Mouse (Mus musculus) hindbrain, postnatal 0 days (tissue): ENCODE results near the gene Fzd7. TPM values are rescaled to one million over a fixed set of nuclear protein-coding genes. Genes with fewer than 3 reads are reported as not detected.
"Not testable (repeated sequence)": the region's sequence is repeated elsewhere in the genome, so short reads cannot be mapped to it uniquely, and the experiment has no call there.

Source experiments
- ATAC-seq: fragments of 200-750 bp; cut with Nextera tagmentation; 2 replicates; pipeline ENCODE4 v1.8.0; 2017; ENCODE audit warnings: mild to moderate bottlenecking, moderate TSS enrichment, moderate library complexity
- DNase-seq: peaks from one replicate; pipeline ENCODE4 v3.0.0-alpha.2; 2015; ENCODE audit warnings: low spot score
- H3K27ac ChIP-seq: fragments of 300-500 bp; sonication (generic); 2 replicates; pipeline ENCODE4 v1.5.1; 2014; ENCODE audit warnings: mild to moderate bottlenecking
- H3K27me3 ChIP-seq: fragments of 300-500 bp; sonication (generic); 2 replicates; pipeline ENCODE4 v1.6.1; 2014; ENCODE audit warnings: low read length, mixed read lengths; ENCODE audit not compliant: insufficient read depth
- H3K36me3 ChIP-seq: fragments of 300-500 bp; sonication (generic); 2 replicates; pipeline ENCODE4 v1.6.1; 2014; ENCODE audit warnings: low read length, mixed read lengths; ENCODE audit not compliant: insufficient read depth
- H3K4me1 ChIP-seq: fragments of 300-500 bp; sonication (generic); 2 replicates; pipeline ENCODE4 v1.6.1; 2014; ENCODE audit warnings: antibody characterized with exemption, low read length, mixed read lengths; ENCODE audit not compliant: insufficient read depth
- H3K4me2 ChIP-seq: fragments of 300-500 bp; sonication (generic); 2 replicates; pipeline ENCODE4 v1.6.1; 2014; ENCODE audit warnings: low read depth, mild to moderate bottlenecking, low read length, moderate library complexity, mixed read lengths
- H3K4me3 ChIP-seq: fragments of 300-500 bp; sonication (generic); 2 replicates; pipeline ENCODE4 v1.5.1; 2014; ENCODE audit warnings: low read length
- H3K9ac ChIP-seq: fragments of 300-500 bp; sonication (generic); replicated peaks from 2 replicates; pipeline ENCODE4 v1.6.1; 2014; ENCODE audit warnings: mild to moderate bottlenecking, low read length, moderate library complexity, mixed read lengths
- H3K9me3 ChIP-seq: fragments of 300-500 bp; sonication (generic); 2 replicates; pipeline ENCODE4 v1.6.1; 2016; ENCODE audit warnings: low read length, mixed read lengths
- CTCF ChIP-seq: IDR thresholded peaks from 2 replicates; pipeline ENCODE4 v1.5.1; 2016; ENCODE audit warnings: antibody characterized with exemption, control low read depth, low read depth
- WGBS: fragments of 180-500 bp; shearing (Covaris S2); extraction: QIAGEN DNeasy Blood & Tissue Kit; methylation state at CpG from one replicate; pipeline ENCODE4 v1.1.7; 2014; 5-methylcytosine and 5-hydroxymethylcytosine counted together
- polyA plus RNA-seq: library from polyadenylated mRNA; unstranded; fragments of >200 nt; fragmentation: Nextera tagmentation; extraction: Ambion mirVana; gene quantifications from 2 replicates; pipeline ENCODE4 v1.2.1, GENCODE M21; 2015
- total RNA-seq: library from RNA; depleted of rRNA; stranded (reverse); fragments of >200 nt; gene quantifications from 2 replicates; pipeline ENCODE4 v1.2.3, GENCODE M21; 2014

The Fzd7 gene
- total and polyA plus RNA-seq, 2 experiments from 2014 or later, result 1.8 to 17.2 TPM

GRCm38 (mm10) chr1:59439252-59439651 is 43.0 kb upstream of the Fzd7 start:
- no peak overlapping the region for H3K4me3 ChIP-seq
- H3K9ac ChIP-seq, result no peak overlapping the region
- no peak for ATAC-seq
- no peak overlapping the region for H3K4me2 ChIP-seq
- 52% methylated on average over 2 of the region's 2 CpGs for WGBS
- no peaks in the 10 kb centered on the region for H3K36me3 ChIP-seq
- H3K27ac ChIP-seq, result no peak overlapping the region
- H3K27me3 ChIP-seq, result no peaks in the 10 kb centered on the region
- H3K9me3 ChIP-seq, result no peaks in the 10 kb centered on the region
- no peak for DNase-seq
- no peak for TF ChIP-seq CTCF
- H3K4me1 ChIP-seq, result peaks cover 3% of the 10 kb centered on the region; the same call in 1 of the 2 replicates

- H3K4me3 ChIP-seq, result no peak overlapping the region
- no peak for ATAC-seq
- no peaks in the 10 kb centered on the region for H3K9me3 ChIP-seq
- DNase-seq, result no peak
- H3K4me2 ChIP-seq, result no peak overlapping the region
- H3K9ac ChIP-seq, result no peak overlapping the region
- no peaks in the 10 kb centered on the region for H3K36me3 ChIP-seq
- TF ChIP-seq CTCF, result no peak
- H3K4me1 ChIP-seq, result peaks cover 3% of the 10 kb centered on the region; the same call in 1 of the 2 replicates
- WGBS, result 82% methylated on average over 1 of the region's 1 CpGs
- H3K27me3 ChIP-seq, result no peaks in the 10 kb centered on the region
- no peak overlapping the region for H3K27ac ChIP-seq
Measured at GRCm38 (mm10) chr1:59439941-59440340, 42.3 kb upstream of the Fzd7 start.

- not testable (repeated sequence) for H3K9me3 ChIP-seq, H3K9ac ChIP-seq, H3K27ac ChIP-seq, ATAC-seq, H3K4me2 ChIP-seq, H3K27me3 ChIP-seq, H3K4me1 ChIP-seq, DNase-seq, H3K4me3 ChIP-seq, H3K36me3 ChIP-seq
- WGBS, result 90% methylated on average over 14 of the region's 14 CpGs
Measured at GRCm38 (mm10) chr1:59442721-59443120, 39.5 kb upstream of the Fzd7 start.

- TF ChIP-seq CTCF, result no peak
- H3K4me1 ChIP-seq, result no peaks in the 10 kb centered on the region
- H3K27ac ChIP-seq, result no peak overlapping the region
- H3K27me3 ChIP-seq, result no peaks in the 10 kb centered on the region
- H3K36me3 ChIP-seq, result no peaks in the 10 kb centered on the region
- H3K4me2 ChIP-seq, result no peak overlapping the region
- no peak overlapping the region for H3K9ac ChIP-seq
- no peak overlapping the region for H3K4me3 ChIP-seq
- 79% methylated on average over 3 of the region's 3 CpGs for WGBS
- H3K9me3 ChIP-seq, result no peaks in the 10 kb centered on the region
- ATAC-seq (no peak), DNase-seq (no peak)
Measured at GRCm38 (mm10) chr1:59444127-59444660, 38.0 kb upstream of the Fzd7 start.

- Histone ChIP-seq H3K9ac (no peak overlapping the region), H3K9me3 (no peaks in the 10 kb centered on the region)
- no peak for DNase-seq
Measured at GRCm38 (mm10) chr1:59445242-59445641, 37.0 kb upstream of the Fzd7 start.

GRCm38 (mm10) chr1:59448497-59449270 is 33.5 kb upstream of the Fzd7 start:
- peaks cover 3% of the 10 kb centered on the region; the same call in 1 of the 2 replicates for H3K4me1 ChIP-seq
- H3K4me2 ChIP-seq, result no peak overlapping the region
- DNase-seq (no peak), ATAC-seq (no peak)
- H3K27me3 ChIP-seq, result no peaks in the 10 kb centered on the region
- no peaks in the 10 kb centered on the region for H3K36me3 ChIP-seq
- H3K27ac ChIP-seq, result no peak overlapping the region
- H3K9ac ChIP-seq, result no peak overlapping the region
- 50% methylated on average over 11 of the region's 11 CpGs for WGBS
- H3K9me3 ChIP-seq, result no peaks in the 10 kb centered on the region
- H3K4me3 ChIP-seq, result no peak overlapping the region
- TF ChIP-seq CTCF, result no peak

More at GRCm38 (mm10) chr1:59445242-59445641, 37.0 kb upstream of the Fzd7 start:
- Histone ChIP-seq H3K4me1 (peaks cover 3% of the 10 kb centered on the region; the same call in 1 of the 2 replicates), H3K36me3 (no peaks in the 10 kb centered on the region), H3K27ac (no peak overlapping the region), H3K4me3 (no peak overlapping the region), H3K27me3 (no peaks in the 10 kb centered on the region), H3K4me2 (no peak overlapping the region)
- ATAC-seq, result no peak
- TF ChIP-seq CTCF, result no peak
- WGBS, result 85% methylated on average over 5 of the region's 5 CpGs

- no peak overlapping the region for H3K27ac ChIP-seq
- no peaks in the 10 kb centered on the region for H3K36me3 ChIP-seq
- DNase-seq (peak; percentile 10), ATAC-seq (no peak)
- H3K9ac ChIP-seq, result no peak overlapping the region
- no peak overlapping the region for H3K4me2 ChIP-seq
- H3K4me3 ChIP-seq, result no peak overlapping the region
- no peak for TF ChIP-seq CTCF
- H3K4me1 ChIP-seq, result peaks cover 3% of the 10 kb centered on the region; the same call in 1 of the 2 replicates
- WGBS, result 19% methylated on average over 11 of the region's 11 CpGs
- H3K27me3 ChIP-seq, result no peaks in the 10 kb centered on the region
- no peaks in the 10 kb centered on the region for H3K9me3 ChIP-seq
Measured at GRCm38 (mm10) chr1:59449423-59449822, 32.8 kb upstream of the Fzd7 start.
